Mouse (Mus musculus) cortical plate, adult 2 months (tissue): ENCODE data around the gene Igsf9.

Source experiments
- CTCF ChIP-seq: fragments of 200-500 bp; IDR thresholded peaks from 2 replicates; pipeline ENCODE4 v1.5.1; 2011; ENCODE audit warnings: mild to moderate bottlenecking, control low read depth, low read length; ENCODE audit not compliant: insufficient read depth; ENCODE audit errors: extremely low read depth
- POLR2A ChIP-seq: fragments of 200-500 bp; IDR thresholded peaks from 2 replicates; pipeline ENCODE4 v1.6.1; 2011; ENCODE audit warnings: mild to moderate bottlenecking, low read length, control low read depth; ENCODE audit not compliant: insufficient read depth; ENCODE audit errors: extremely low read depth

- TF ChIP-seq CTCF (no peak), POLR2A (no peak)
These were observed 30.6 kb upstream of the Igsf9 start for GRCm38 (mm10) chr1:172450848-172451470.
